Mouse (Mus musculus) midbrain, embryonic 16.5 days (tissue): ENCODE results near the gene Pik3cg. TPM values are rescaled to one million over a fixed set of nuclear protein-coding genes. Genes with fewer than 3 reads are reported as not detected.

Experiments used
- ATAC-seq: fragments of 200-750 bp; cut with Nextera tagmentation; 2 replicates; pipeline ENCODE4 v1.8.0; 2017; ENCODE audit warnings: moderate TSS enrichment
- H3K27ac ChIP-seq: fragments of 300-500 bp; sonication (generic); 2 replicates; pipeline ENCODE4 v1.5.1; 2014; ENCODE audit warnings: mild to moderate bottlenecking, low read length, mixed read lengths
- H3K27me3 ChIP-seq: fragments of 300-500 bp; sonication (generic); 2 replicates; pipeline ENCODE4 v1.6.1; 2014; ENCODE audit warnings: low read depth, low read length, mixed read lengths; ENCODE audit not compliant: control insufficient read depth, insufficient read depth
- H3K36me3 ChIP-seq: fragments of 300-500 bp; sonication (generic); 2 replicates; pipeline ENCODE4 v1.6.1; 2014; ENCODE audit warnings: mild to moderate bottlenecking, low read length, moderate library complexity, mixed read lengths; ENCODE audit not compliant: control insufficient read depth, insufficient read depth
- H3K4me1 ChIP-seq: fragments of 300-500 bp; sonication (generic); 2 replicates; pipeline ENCODE4 v1.6.1; 2014; ENCODE audit warnings: mild to moderate bottlenecking, low read length, mixed read lengths; ENCODE audit not compliant: control insufficient read depth, insufficient read depth
- H3K4me2 ChIP-seq: fragments of 300-500 bp; sonication (generic); 2 replicates; pipeline ENCODE4 v1.6.1; 2014; ENCODE audit warnings: mild to moderate bottlenecking, low read length, mixed read lengths
- H3K4me3 ChIP-seq: fragments of 300-500 bp; sonication (generic); 2 replicates; pipeline ENCODE4 v1.5.1; 2014; ENCODE audit warnings: low read depth, mild to moderate bottlenecking, low read length, moderate library complexity, mixed read lengths
- H3K9ac ChIP-seq: fragments of 300-500 bp; sonication (generic); 2 replicates; pipeline ENCODE4 v1.6.1; 2014; ENCODE audit warnings: low read depth, low read length, mixed read lengths
- H3K9me3 ChIP-seq: fragments of 300-500 bp; sonication (generic); replicated peaks from 2 replicates; pipeline ENCODE4 v1.6.1; 2014; ENCODE audit warnings: mild to moderate bottlenecking, low read length, mixed read lengths; ENCODE audit not compliant: control insufficient read depth, poor library complexity, severe bottlenecking
- WGBS: fragments of 180-500 bp; shearing (Covaris S2); extraction: QIAGEN DNeasy Blood & Tissue Kit; methylation state at CpG from one replicate; pipeline ENCODE4 v1.1.7; 2014; 5-methylcytosine and 5-hydroxymethylcytosine counted together
- polyA plus RNA-seq: library from polyadenylated mRNA; unstranded; fragments of >200 nt; fragmentation: Nextera tagmentation; extraction: Ambion mirVana; gene quantifications from 2 replicates; pipeline ENCODE4 v1.2.1, GENCODE M21; 2015

The Pik3cg gene
- polyA plus RNA-seq, 1 experiment from 2014 or later = 0.82 TPM

DNA sequence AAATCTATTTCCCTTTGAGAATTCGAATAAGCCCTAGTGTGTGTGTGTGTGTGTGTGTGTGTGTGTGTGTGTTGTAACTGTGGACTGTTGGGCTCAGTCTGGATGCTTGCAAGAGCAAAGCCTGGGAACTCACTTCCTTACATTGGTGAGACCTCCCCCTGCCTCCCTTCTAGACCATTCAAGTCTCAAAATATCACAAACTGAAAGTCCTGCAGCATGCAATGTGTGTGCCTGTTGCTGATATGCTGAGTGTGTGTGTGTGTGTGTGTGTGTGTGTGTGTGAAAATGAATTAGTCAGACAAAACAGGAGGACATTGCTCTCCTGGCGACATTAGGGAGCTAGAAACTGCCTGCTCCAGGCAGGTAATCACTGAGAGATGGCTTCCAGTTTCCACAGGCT, 492 bp upstream of the Pik3cg start:
- Histone ChIP-seq H3K9ac (no peak overlapping the region), H3K4me3 (no peak overlapping the region), H3K27me3 (no peaks in the 10 kb centered on the region), H3K4me1 (peaks cover 7% of the 10 kb centered on the region; the same call in 1 of the 2 replicates), H3K36me3 (no peaks in the 10 kb centered on the region), H3K27ac (no peak overlapping the region), H3K4me2 (no peak overlapping the region), H3K9me3 (no peaks in the 10 kb centered on the region)
- WGBS = 77% methylated on average over 2 of the region's 2 CpGs
- ATAC-seq = no peak

DNA sequence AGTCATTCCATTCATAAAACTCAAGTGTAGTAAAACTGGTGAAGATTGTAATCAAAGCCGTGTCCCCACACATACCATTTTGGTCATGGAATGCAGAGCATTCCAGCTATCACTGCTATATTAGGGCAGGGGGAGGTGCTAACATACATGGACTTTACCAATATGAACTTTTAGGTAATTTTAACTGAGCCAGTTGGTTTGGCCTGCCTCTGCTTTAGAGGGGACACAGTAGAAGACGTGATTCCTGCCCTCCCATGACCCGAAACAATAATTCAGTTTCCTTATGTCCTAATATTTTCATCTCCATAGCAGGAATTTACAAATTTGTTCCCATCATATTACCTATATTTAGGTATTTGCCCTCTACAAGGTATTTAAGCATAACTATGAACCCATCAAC, 1.3 kb downstream of the Pik3cg start:
- no peak for ATAC-seq
- WGBS = 91% methylated on average over 3 of the region's 3 CpGs
- H3K27ac ChIP-seq = no peak overlapping the region
- peaks cover 11% of the 10 kb centered on the region; the same call in 1 of the 2 replicates for H3K4me1 ChIP-seq
- H3K27me3 ChIP-seq = no peaks in the 10 kb centered on the region
- H3K4me2 ChIP-seq = no peak overlapping the region
- no peak overlapping the region for H3K4me3 ChIP-seq
- no peaks in the 10 kb centered on the region for H3K9me3 ChIP-seq
- no peaks in the 10 kb centered on the region for H3K36me3 ChIP-seq
- no peak overlapping the region for H3K9ac ChIP-seq

DNA sequence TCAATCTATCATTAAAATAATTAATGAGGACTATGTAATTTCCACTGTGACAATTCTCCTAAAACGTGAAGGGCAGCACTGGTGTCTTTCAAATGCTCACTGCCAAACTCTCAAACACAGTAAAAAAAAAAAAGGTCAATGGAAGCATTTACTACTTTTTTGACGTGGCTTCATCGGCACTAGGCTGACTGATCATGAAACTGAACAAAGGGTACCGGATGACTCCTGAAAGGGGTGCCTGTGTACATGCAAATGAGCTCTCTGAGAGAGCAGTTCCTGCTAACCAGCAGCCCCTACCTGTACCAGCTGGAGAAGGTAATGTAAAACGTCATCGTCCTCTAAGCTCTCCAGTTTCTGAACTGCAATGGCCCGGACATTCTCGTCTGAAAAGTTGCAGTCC, 4.8 kb downstream of the Pik3cg start:
- no peak overlapping the region for H3K4me2 ChIP-seq
- H3K27me3 ChIP-seq = no peaks in the 10 kb centered on the region
- no peak overlapping the region for H3K9ac ChIP-seq
- no peaks in the 10 kb centered on the region for H3K36me3 ChIP-seq
- ATAC-seq = no peak
- H3K4me3 ChIP-seq = no peak overlapping the region
- H3K4me1 ChIP-seq = peaks cover 5% of the 10 kb centered on the region; the same call in 1 of the 2 replicates
- 37% methylated on average over 8 of the region's 8 CpGs for WGBS
- no peak overlapping the region for H3K27ac ChIP-seq
- H3K9me3 ChIP-seq = no peaks in the 10 kb centered on the region

DNA sequence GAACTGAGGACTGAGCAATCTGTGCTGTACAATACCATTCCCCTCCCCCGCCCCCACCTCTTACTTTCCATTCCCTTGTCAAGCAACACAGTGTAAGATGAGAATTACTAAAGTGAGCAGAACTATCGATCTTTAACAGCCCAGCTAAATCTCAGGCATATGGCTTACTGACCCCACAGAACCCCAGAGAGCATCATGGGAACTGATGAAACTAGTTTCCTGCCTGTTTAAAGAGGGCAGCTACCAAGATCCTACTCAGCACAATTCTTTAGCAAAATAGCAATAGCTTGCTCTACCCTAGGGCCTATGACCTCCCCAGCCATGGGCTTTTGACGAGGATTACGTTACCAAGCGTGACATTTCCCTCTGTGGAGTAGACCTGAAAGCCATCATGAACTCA, 5.9 kb downstream of the Pik3cg start:
- H3K27ac ChIP-seq = no peak overlapping the region
- no peak for ATAC-seq
- H3K4me2 ChIP-seq = no peak overlapping the region
- no peaks in the 10 kb centered on the region for H3K36me3 ChIP-seq
- peaks cover 5% of the 10 kb centered on the region; the same call in 1 of the 2 replicates for H3K4me1 ChIP-seq
- no peak overlapping the region for H3K4me3 ChIP-seq
- WGBS = 87% methylated on average over 5 of the region's 5 CpGs
- H3K9me3 ChIP-seq = no peaks in the 10 kb centered on the region
- H3K9ac ChIP-seq = no peak overlapping the region
- H3K27me3 ChIP-seq = no peaks in the 10 kb centered on the region

DNA sequence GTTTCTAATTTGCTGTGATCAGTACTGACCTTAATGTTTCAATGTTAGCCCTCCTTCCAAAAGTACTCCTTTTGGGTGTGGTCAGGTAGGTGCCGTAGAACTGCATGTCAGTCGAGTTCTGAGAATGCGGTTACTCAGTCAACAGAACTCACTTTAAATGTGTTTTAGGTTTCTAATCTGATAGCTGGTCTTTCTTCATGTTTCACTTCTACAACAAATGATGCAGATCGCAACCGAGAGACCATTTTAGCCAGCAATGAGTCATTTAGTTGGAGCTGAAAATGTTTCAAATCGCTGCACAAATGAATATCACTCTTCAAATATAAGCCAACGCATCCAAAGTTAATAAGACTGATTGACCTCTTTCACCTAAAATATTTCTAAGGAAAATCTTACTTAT, 6.5 kb downstream of the Pik3cg start:
- Histone ChIP-seq H3K4me2 (no peak overlapping the region), H3K4me1 (peaks cover 5% of the 10 kb centered on the region; the same call in 1 of the 2 replicates), H3K9ac (no peak overlapping the region), H3K36me3 (no peaks in the 10 kb centered on the region), H3K9me3 (no peaks in the 10 kb centered on the region), H3K27ac (no peak overlapping the region), H3K27me3 (no peaks in the 10 kb centered on the region), H3K4me3 (no peak overlapping the region)
- ATAC-seq = no peak
- WGBS = 97% methylated on average over 7 of the region's 7 CpGs

DNA sequence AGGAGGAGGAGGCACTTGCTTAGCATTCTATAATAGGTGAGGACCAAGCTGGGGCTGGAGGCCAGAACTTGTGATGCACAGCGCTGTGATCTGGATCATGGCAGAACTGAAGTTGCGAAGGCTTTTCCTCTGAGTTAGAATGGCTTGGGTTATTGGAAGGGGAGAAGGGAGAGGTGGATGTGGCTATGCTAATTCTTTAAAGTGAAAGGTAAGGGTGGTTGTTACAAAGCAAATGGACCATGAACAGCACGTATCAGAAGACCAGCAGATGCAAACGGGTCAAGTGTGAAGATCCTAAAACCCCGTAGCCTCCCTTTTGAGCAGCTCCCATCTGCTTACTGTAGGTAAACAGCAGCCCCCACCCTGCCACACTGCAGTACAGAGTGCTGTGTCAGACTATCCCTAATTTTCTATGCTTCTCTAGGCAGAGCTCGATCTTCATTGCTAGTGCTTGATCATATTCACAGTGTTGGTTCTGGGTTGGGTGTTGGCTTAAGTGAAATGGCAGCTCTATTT, 7.3 kb downstream of the Pik3cg start:
- Histone ChIP-seq H3K9me3 (no peaks in the 10 kb centered on the region), H3K4me3 (no peak overlapping the region), H3K27ac (no peak overlapping the region), H3K36me3 (no peaks in the 10 kb centered on the region), H3K4me1 (peaks cover 5% of the 10 kb centered on the region; the same call in 1 of the 2 replicates), H3K4me2 (no peak overlapping the region), H3K9ac (no peak overlapping the region), H3K27me3 (no peaks in the 10 kb centered on the region)
- ATAC-seq = no peak
- WGBS = 89% methylated on average over 6 of the region's 6 CpGs

DNA sequence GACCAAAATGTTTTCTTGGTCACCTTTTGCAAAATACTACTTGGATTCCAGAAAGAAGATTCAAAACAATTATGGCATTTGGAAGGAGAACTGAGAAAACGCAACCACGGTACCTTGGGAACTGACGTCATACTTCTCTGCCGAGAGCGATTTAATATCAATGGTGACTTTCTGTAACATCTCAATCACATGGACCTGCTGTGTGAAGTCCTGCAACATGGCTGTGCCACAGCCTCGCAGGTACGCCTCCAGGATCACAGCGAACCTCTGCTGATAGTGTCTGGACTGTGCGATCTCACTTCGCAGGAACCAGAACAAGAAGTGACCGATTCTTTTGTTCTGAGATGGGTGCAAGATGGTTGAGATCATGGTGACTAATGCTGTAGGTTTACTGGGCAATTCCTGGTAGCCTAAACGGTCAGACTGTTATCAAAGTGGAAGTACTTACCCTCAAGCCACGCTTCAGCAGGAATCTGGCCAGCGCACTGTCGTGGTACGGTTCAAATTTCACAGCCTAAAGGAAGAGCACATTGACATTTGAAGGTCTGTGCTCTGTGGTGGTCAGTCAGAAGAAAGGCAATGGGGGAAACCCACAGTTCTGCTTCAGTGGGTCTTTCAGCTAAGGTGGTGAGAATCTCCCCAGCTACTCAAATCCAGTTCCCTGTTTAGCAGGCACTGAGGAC, 7.9 kb downstream of the Pik3cg start:
- Histone ChIP-seq H3K9me3 (no peaks in the 10 kb centered on the region), H3K27me3 (no peaks in the 10 kb centered on the region), H3K4me3 (no peak overlapping the region), H3K27ac (no peak overlapping the region), H3K9ac (no peak overlapping the region), H3K36me3 (no peaks in the 10 kb centered on the region), H3K4me1 (peaks cover 5% of the 10 kb centered on the region; the same call in 1 of the 2 replicates), H3K4me2 (no peak overlapping the region)
- WGBS = 87% methylated on average over 16 of the region's 16 CpGs
- no peak for ATAC-seq

DNA sequence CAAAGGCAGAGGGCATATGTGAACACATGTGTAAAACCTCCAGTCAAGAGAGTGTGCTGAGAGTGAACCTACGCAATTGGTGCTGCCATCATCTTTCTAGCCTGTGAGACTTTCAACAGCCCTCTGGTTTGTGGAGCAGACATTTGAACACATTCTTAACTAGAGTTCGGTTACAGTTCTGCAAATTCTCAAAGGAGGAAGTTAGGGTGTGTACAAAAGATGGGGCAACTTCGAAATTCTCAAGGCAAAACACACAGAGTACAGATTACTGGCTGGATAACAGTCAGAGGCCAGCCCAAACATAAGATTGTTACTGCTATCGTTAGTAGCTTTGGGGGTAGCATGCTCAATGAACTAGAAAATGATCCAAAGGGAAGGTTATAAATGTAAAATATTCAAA, 9.0 kb downstream of the Pik3cg start:
- no peaks in the 10 kb centered on the region for H3K36me3 ChIP-seq
- peaks cover 5% of the 10 kb centered on the region; the same call in 1 of the 2 replicates for H3K4me1 ChIP-seq
- H3K27me3 ChIP-seq = no peaks in the 10 kb centered on the region
- H3K4me2 ChIP-seq = no peak overlapping the region
- H3K27ac ChIP-seq = no peak overlapping the region
- ATAC-seq = no peak
- no peaks in the 10 kb centered on the region for H3K9me3 ChIP-seq
- H3K9ac ChIP-seq = no peak overlapping the region
- 90% methylated on average over 4 of the region's 4 CpGs for WGBS
- no peak overlapping the region for H3K4me3 ChIP-seq

DNA sequence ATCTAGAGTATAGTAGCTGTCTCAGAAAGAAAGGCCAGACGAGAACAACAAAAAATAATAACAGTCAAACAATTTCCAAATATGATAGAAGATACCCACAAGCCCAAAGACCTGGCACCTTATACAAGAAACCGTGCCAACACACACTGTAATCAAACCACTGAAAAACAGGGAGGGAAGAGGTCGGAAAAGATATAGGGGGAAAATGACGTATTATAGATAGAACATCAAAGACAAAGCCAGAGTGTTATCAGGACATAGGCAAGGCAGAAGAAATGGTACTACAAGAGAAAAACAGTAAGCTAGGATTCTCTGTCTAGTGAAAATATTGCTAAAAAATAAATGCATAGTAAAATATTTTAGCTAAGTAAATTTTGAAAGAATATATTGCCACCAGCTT, 10.4 kb downstream of the Pik3cg start:
- Histone ChIP-seq H3K4me2 (no peak overlapping the region), H3K27me3 (no peaks in the 10 kb centered on the region), H3K27ac (no peak overlapping the region), H3K36me3 (no peaks in the 10 kb centered on the region), H3K9ac (no peak overlapping the region), H3K4me3 (no peak overlapping the region), H3K9me3 (no peaks in the 10 kb centered on the region), H3K4me1 (no peaks in the 10 kb centered on the region)
- ATAC-seq = no peak
- WGBS = 88% methylated on average over 4 of the region's 4 CpGs
